Mouse (Mus musculus): Measurements from ENCODE around the gene Tma7. TPM values are rescaled to one million over a fixed set of nuclear protein-coding genes. Genes with fewer than 3 reads are reported as not detected.

The Tma7 gene
- polyA plus RNA-seq, 1 experiment = 572 TPM

GRCm38 (mm10) chr9:109096251-109096661 lies 13.9 kb upstream of the Tma7 start:
- H3K4me1 ChIP-seq (ENCODE audit: control insufficient read depth, insufficient read depth, insufficient read length, low read length) = no peaks in the 10 kb centered on the region
- H3K27ac ChIP-seq (replicated peaks; ENCODE audit: low read depth, low read length) = no peak overlapping the region
- H3K4me3 ChIP-seq (ENCODE audit: insufficient read depth, low read depth, low read length) = peak overlapping the region; percentile 65

GRCm38 (mm10) chr9:109095137-109095982 lies 13.0 kb upstream of the Tma7 start, which contains the start of gene Plxnb1:
Gene Plxnb1 (plus strand): TSS chr9:109095389.
- no peaks in the 10 kb centered on the region for H3K4me1 ChIP-seq (ENCODE audit: control insufficient read depth, insufficient read depth, insufficient read length, low read length)
- H3K27ac ChIP-seq (replicated peaks; ENCODE audit: low read depth, low read length) = peak within 1 kb of the TSS; percentile 2; the same call in 1 of the 2 replicates

GRCm38 (mm10) chr9:109094553-109095136 lies 12.3 kb upstream of the Tma7 start:
- Histone ChIP-seq H3K27ac (replicated peaks; ENCODE audit: low read depth, low read length) (no peak overlapping the region), H3K4me3 (ENCODE audit: insufficient read depth, low read depth, low read length) (peak overlapping the region; percentile 65), H3K4me1 (ENCODE audit: control insufficient read depth, insufficient read depth, insufficient read length, low read length) (no peaks in the 10 kb centered on the region)

More at GRCm38 (mm10) chr9:109095137-109095982, 13.0 kb upstream of the Tma7 start, which contains the start of gene Plxnb1:
- peak within 1 kb of the TSS; percentile 65 for H3K4me3 ChIP-seq (ENCODE audit: insufficient read depth, low read depth, low read length)

- Histone ChIP-seq H3K4me3 (ENCODE audit: insufficient read depth, low read depth, low read length) (no peak overlapping the region), H3K27ac (replicated peaks; ENCODE audit: low read depth, low read length) (no peak overlapping the region), H3K4me1 (ENCODE audit: control insufficient read depth, insufficient read depth, insufficient read length, low read length) (no peaks in the 10 kb centered on the region)
These were observed 11.6 kb upstream of the Tma7 start for GRCm38 (mm10) chr9:109093786-109094552.

- no peak overlapping the region for H3K4me3 ChIP-seq (ENCODE audit: insufficient read depth, low read depth, low read length)
- H3K27ac ChIP-seq (replicated peaks; ENCODE audit: low read depth, low read length) = no peak overlapping the region
- H3K4me1 ChIP-seq (ENCODE audit: control insufficient read depth, insufficient read depth, insufficient read length, low read length) = no peaks in the 10 kb centered on the region
These were observed 10.4 kb upstream of the Tma7 start for GRCm38 (mm10) chr9:109092799-109093198.

GRCm38 (mm10) chr9:109091802-109092201 lies 9.4 kb upstream of the Tma7 start:
- no peaks in the 10 kb centered on the region; the same call in 1 of the 2 replicates for H3K4me1 ChIP-seq (ENCODE audit: control insufficient read depth, insufficient read depth, insufficient read length, low read length)
- H3K27ac ChIP-seq (replicated peaks; ENCODE audit: low read depth, low read length) = no peak overlapping the region
- H3K4me3 ChIP-seq (ENCODE audit: insufficient read depth, low read depth, low read length) = no peak overlapping the region

GRCm38 (mm10) chr9:109090446-109090845 lies 8.1 kb upstream of the Tma7 start:
- no peak overlapping the region for H3K4me3 ChIP-seq (ENCODE audit: insufficient read depth, low read depth, low read length)
- H3K27ac ChIP-seq (replicated peaks; ENCODE audit: low read depth, low read length) = no peak overlapping the region
- H3K4me1 ChIP-seq (ENCODE audit: control insufficient read depth, insufficient read depth, insufficient read length, low read length) = no peaks in the 10 kb centered on the region; the same call in 1 of the 2 replicates

GRCm38 (mm10) chr9:109087987-109088386 lies 5.6 kb upstream of the Tma7 start:
- Histone ChIP-seq H3K27ac (replicated peaks; ENCODE audit: low read depth, low read length) (no peak overlapping the region), H3K4me3 (ENCODE audit: insufficient read depth, low read depth, low read length) (no peak overlapping the region), H3K4me1 (ENCODE audit: control insufficient read depth, insufficient read depth, insufficient read length, low read length) (no peaks in the 10 kb centered on the region; the same call in 1 of the 2 replicates)

GRCm38 (mm10) chr9:109084922-109085321 lies 2.5 kb upstream of the Tma7 start:
- Histone ChIP-seq H3K27ac (replicated peaks; ENCODE audit: low read depth, low read length) (no peak overlapping the region), H3K4me1 (ENCODE audit: control insufficient read depth, insufficient read depth, insufficient read length, low read length) (no peaks in the 10 kb centered on the region; the same call in 1 of the 2 replicates), H3K4me3 (ENCODE audit: insufficient read depth, low read depth, low read length) (no peak overlapping the region)

GRCm38 (mm10) chr9:109081749-109082123 lies 651 bp downstream of the Tma7 start:
- Histone ChIP-seq H3K4me3 (ENCODE audit: insufficient read depth, low read depth, low read length) (peak overlapping the region; percentile 78), H3K27ac (replicated peaks; ENCODE audit: low read depth, low read length) (peak overlapping the region; percentile 10; the same call in 1 of the 2 replicates), H3K4me1 (ENCODE audit: control insufficient read depth, insufficient read depth, insufficient read length, low read length) (no peaks in the 10 kb centered on the region)

- Histone ChIP-seq H3K27ac (replicated peaks; ENCODE audit: low read depth, low read length) (no peak overlapping the region), H3K4me1 (ENCODE audit: control insufficient read depth, insufficient read depth, insufficient read length, low read length) (no peaks in the 10 kb centered on the region), H3K4me3 (ENCODE audit: insufficient read depth, low read depth, low read length) (no peak overlapping the region)
These were observed 1.9 kb downstream of the Tma7 start for GRCm38 (mm10) chr9:109080516-109080915.

- peak within 1 kb of the TSS; percentile 66 for H3K27ac ChIP-seq (replicated peaks; ENCODE audit: low read depth, low read length)
- H3K4me3 ChIP-seq (ENCODE audit: insufficient read depth, low read depth, low read length) = peak within 1 kb of the TSS; percentile 90
- peaks cover 2% of the 10 kb centered on the region; the same call in 1 of the 2 replicates for H3K4me1 ChIP-seq (ENCODE audit: control insufficient read depth, insufficient read depth, insufficient read length, low read length)
These were observed 8.5 kb downstream of the Tma7 start, which contains the start of gene Atrip for GRCm38 (mm10) chr9:109073661-109074573. Gene Atrip (minus strand): TSS chr9:109074124.

- 0 out of 2 replicates have a peak, but pooled peaks cover 2% of the 10 kb centered on the region for H3K4me1 ChIP-seq (ENCODE audit: control insufficient read depth, insufficient read depth, insufficient read length, low read length)
- H3K4me3 ChIP-seq (ENCODE audit: insufficient read depth, low read depth, low read length) = no peak overlapping the region
- no peak overlapping the region for H3K27ac ChIP-seq (replicated peaks; ENCODE audit: low read depth, low read length)
These were observed 14.2 kb downstream of the Tma7 start for GRCm38 (mm10) chr9:109068095-109068735.

GRCm38 (mm10) chr9:109060898-109061295 lies 21.5 kb downstream of the Tma7 start:
- Histone ChIP-seq H3K27ac (replicated peaks; ENCODE audit: low read depth, low read length) (no peak overlapping the region), H3K4me3 (ENCODE audit: insufficient read depth, low read depth, low read length) (no peak overlapping the region), H3K4me1 (ENCODE audit: control insufficient read depth, insufficient read depth, insufficient read length, low read length) (no peaks in the 10 kb centered on the region)

Data from brown adipose tissue, adult 24 weeks (tissue).